Mouse (Mus musculus): ENCODE measurements around the gene Zfp273. TPM values are rescaled to one million over a fixed set of nuclear protein-coding genes. Genes with fewer than 3 reads are reported as not detected.
"Not testable (repeated sequence)": the region's sequence is repeated elsewhere in the genome, so short reads cannot be mapped to it uniquely, and the experiment has no call there.

The Zfp273 gene
- total RNA-seq (2022) = 1 to 10 TPM; 1.3 to 2.9 (median 2.2) TPM

DNA sequence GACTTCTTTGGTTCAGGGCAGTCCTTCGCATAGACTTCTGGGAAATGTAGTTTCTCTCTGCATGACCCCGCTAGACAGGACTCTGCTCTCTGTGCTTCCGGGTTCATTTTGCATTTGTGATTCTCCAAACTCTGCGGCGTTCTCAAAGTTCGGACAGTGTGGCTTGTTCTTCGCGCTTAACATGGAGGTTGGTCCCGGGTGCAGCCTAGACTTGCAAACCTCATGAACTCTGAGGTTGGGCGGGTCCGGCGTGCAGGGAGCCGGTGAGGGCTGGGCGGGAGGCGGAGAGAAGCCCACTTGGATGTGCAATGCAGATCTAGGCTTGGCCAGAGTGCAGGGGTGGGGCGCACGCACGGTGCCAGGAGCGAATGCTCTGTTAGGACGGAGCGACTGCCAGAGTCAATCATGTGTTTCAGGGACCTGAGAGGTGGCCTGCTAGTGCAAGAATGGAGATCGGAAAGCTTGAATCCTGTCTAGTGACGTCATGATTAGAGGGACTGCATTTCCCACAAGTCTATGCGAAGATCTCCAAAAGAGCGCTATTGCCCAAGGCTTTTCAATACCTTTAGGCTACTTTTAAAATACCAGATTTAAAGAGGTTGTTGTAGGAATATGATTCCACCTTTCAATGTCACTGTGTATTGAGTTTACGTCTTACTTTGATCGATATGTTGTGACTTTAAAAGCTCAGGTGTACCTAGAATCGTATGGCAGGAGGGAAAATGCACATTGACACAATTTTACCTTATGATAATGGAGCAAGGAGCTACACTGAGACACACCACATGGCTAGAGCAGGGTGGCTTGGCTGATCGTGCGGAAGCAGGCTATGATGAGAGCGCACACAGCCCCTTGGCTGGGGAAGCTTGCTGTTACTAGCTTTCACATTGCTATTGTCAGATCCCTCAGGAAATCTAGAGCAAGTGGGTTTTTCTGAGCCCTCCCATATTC is at the start of gene Zfp273:
Gene Zfp273 (plus strand): TSS at position 31 of the 951 bp plus-strand sequence.
- peak; percentile 86 for DNase-seq (ENCODE audit: low spot score)

DNA sequence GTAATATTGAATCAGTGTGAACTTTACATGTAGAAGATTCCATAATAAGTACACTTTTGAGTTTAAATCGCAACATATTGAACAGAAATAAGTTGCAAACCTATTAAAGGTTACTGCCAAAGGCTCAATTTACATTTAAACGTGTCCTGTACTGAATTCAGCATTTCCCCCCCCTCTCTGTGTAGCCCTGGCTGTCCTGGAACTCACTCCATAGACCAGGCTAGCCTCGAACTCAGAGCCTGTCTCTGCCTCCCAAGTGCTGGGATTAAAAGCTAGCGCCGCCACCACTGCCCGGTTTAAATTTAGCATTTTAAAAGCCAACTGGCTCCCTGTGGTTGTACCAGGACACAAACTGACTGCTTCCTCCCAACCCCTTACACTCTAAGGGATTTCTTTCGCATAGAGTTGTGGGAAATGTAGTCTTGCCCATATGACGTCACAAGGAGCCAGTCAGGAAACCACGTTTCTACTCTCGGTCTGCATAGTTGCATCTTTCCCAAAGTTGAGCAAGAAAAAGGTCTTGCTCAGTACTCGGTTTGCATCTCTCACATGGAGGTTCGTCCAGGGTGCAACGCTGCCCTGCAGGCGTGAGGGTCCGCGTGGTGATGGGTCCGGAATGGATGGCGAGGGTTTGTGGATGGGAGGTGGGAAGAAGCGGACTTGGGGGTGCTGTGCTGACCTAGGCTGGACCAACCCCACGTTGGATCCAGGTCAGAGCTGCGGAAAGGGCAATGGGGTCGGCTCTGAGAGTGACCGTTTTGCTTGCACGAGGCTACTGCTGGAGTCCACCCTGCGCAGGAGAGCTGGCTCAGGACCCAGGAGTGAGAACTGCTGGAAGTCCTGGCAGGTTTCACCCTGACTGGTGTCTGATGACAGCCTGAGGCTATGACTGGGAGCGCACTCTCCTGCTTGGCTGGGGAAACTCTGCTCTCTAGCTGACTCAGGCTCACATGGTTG is 34.0 kb upstream of the Zfp273 start, which contains the start of gene Zfp493:
Gene Zfp493 (plus strand): TSS at position 429 of the 957 bp plus-strand sequence.
- DNase-seq (ENCODE audit: low spot score) = peak; percentile 87

DNA sequence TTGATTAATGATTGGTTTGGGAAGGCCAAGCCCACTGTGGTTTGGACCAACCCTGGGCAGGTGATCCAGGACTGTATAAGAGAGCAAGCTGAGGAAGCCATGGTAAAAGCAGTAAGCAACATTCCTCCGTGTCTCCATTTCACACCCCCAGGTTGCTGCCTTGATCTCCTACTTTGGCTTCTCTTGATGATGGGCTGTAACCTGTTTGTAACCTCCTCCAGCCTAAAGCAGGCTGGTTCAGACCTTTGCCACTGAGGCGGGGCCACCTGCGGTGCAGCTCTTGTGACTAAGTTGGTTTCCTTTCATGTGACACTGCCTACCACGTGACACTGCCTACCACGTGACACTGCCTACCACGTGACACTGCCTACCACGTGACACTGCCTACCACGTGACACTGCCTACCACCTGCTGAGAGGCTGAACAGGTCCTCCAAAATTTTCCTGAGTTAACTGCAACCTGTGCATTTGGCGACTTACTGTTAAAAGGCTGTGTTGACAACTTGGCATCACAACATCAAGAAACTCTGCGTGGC is 21.6 kb upstream of the Zfp273 start:
- no peak for DNase-seq (ENCODE audit: low spot score)

DNA sequence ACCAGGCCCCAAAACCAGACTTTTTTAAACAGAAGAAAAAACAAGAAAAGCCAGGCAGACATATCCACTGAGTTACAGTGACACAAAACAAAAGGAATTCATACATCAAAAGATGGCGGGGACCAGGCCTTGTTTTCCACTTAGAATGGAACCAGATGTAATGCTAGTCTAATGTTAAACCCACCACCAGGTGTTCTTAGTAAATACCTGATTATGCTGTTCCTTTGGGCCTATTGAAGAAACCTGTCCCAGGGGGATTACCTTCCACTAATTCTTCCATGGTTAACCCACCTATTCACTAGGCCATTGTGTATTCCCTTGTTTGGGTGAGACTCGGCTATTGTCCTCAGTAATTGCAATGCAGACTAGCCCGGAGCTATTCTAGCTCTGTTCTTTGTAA is 14.9 kb upstream of the Zfp273 start:
- DNase-seq (ENCODE audit: low spot score) = no peak

DNA sequence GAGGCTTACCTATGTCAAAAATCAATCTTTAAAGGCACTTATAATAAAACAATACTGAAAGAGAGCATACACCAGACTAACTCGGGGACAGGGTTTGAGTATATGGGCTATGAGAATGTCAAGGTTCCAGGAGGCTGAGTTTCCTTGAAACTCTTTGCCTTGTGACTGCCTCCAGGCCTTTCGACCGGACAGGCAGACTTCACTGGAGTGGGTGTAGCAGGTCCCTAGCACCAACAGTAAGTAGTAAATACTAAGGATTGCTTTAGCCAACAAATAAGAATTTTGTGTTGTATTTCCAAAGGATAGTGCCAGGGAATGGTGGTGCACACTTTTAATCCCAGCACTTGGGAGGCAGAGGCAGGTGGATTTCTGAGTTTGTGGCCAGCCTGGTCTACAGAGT is 14.4 kb upstream of the Zfp273 start:
- DNase-seq (ENCODE audit: low spot score) = not testable (repeated sequence)

DNA sequence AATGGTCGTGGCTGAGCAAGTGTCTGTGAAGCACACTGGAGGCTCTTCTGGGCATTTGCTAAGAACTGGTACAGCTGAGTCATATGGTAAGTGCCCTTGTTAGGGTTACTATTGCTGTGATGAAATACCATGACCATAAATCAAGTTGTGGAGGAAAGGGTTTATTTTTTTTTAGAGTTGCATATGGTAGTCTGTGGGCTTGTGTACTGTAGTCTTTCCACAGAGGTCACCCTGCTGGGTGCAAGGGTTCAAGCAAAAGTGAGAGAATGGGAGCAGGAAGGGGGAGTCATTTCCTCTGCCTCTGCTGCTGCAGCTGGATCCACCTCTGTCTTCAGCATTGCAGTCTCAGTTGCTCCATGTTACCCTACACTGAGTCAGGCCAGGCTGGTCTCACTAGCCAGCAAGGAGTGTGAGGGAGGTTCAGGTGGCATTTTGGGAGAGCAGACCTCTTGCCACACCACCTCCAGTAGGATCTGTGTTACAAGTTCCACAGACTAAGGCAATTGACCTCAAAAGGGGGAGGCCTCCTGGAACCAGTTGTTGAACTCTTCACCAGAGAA is 1.8 kb upstream of the Zfp273 start:
- DNase-seq (ENCODE audit: low spot score) = no peak

DNA sequence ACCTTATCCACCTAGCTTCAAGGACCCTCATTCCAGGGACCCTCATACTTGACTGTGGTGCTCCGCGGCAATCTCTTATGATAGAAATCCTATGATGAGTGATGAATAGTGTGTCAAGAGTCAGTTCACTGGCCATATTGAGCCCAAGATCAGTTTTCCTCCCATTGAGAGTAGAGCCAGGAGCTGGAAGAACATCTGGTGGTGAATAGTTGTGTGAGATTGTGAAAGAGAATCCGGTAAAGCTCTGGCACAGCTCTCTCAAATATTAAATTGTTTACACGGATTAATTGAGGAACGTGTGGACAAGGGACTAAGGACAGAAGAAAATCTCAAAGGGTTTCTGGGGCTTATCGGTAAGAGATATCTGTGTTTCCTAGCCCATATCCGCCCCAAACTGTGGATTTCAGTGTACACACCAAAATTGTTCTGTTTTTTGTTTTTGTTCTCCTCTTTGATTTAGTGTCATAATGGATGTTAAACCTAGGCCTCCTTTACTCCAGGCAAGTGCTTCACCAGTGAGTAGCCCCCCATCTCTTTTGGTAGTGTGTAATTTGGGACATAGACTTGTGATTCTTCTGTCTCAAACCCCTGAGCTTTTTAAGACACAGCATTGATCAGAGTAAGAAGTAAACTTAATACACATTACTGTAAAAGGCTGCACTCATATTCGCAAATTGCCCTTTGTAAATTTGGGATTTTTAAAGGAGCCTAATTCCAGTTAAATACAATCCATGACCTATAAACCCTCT is 405 bp upstream of the Zfp273 start:
- DNase-seq (ENCODE audit: low spot score) = no peak

DNA sequence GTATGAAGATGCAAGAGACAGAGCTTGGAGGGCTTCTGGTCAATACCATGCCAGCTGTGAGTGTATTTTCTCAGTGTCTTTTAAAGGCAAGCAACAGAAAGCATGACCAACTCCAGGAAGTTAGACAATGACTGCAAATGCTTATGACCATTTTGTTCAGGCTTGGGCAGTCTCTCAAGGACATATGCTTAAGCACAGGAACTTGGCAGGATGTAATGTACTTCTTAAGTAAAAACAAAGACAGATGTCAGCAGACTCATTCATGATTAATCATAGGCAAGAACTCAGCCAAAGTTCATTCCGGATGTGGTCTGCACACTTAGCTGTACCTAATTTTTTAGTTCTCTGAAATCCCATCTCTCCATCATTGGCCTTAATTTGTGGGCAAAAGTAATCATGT is 5.1 kb downstream of the Zfp273 start:
- no peak for DNase-seq (ENCODE audit: low spot score)

DNA sequence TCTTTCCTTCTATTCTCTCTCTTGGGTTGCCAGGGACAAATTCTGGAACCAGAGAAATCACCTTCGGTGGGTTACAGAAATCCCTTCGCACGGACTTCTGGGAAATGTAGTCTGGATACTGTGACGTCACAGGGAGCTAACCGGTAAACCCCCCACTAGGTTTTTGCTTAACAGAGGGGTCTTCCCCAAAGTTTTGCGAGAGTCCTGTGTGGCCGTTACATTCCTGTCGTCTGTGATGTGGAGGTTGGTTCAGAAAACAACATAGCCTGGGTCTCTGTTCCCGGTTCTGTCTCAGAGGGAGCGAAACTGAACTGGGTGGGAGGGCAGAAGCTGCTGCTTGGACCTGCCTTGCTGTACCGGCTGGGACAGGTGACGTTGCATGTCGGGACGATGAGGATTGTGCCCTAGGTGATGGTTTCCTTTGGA is 17.4 kb downstream of the Zfp273 start, which contains the start of gene Gm10037:
Gene Gm10037 (plus strand): TSS at position 196 of the 426 bp plus-strand sequence.
- peak; percentile 48 for DNase-seq (ENCODE audit: low spot score)

DNA sequence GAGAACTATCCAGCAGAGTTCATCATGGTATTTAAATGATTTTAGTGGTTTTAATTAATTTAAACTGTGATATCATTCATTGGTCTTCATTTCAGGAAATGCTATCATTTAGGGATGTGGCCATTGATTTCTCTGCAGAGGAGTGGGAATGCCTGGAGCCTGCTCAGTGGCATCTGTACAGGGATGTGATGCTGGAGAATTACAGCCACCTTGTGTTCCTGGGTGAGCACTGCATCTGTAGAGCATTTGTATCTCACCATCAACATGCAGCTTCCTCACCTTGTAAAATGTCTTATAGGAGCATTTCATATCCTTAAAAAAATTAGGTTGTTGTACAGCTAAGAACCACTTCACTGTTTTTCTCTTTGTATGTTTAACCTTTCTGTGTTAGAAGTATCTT is 19.6 kb downstream of the Zfp273 start:
- not testable (repeated sequence) for DNase-seq (ENCODE audit: low spot score)

DNA sequence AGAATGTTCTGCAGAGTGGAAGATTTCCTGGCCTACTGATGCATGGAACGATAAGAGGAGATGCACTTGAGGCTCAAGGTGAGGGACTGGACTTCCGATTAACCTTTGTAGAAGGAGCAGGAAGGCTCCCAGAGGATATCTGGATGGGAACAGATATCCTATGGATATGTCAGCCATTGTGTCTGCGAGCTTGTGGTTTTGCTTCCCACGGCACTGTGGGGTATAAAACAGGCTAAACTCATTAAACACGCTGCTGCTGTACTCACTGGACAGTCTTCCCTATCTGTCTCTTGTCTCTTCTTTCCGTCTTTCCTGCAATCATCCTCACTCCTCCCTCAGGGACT is 30.2 kb downstream of the Zfp273 start:
- DNase-seq (ENCODE audit: low spot score) = no peak

DNA sequence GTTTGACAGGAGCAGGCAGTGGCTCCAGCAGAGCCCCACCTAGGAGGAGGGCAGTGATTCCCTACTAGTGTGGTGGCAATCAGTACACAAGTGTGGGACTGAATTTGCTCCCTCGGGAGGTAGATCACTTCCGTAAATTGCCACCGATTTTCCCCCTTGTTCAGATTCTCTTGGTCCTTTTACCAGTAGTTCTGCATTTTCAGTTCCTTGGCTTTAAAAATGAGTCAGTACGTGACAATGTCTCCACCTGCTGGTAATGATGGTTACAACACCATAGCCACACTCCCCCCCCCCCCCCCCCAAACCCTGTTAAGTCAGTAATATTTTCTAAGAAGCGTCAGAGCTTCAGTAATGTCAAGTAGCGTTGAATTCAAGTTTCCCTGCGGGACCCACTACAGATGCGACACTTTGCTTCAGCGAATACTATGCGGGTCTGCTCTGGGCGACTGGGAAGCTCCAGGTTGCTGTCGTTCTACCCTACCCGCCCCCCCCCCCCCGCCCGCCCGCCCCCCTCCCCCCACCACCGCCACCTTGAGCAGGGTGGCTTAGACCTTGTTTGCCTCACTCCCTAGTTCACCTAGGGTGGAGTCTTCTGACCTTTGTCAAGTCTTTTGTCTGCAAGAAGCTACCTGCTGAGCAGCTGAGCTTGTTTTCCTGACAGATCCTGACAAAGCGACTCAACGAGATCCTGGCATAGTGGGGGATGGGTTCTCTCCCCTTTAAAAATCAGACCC is 30.7 kb downstream of the Zfp273 start:
- DNase-seq (ENCODE audit: low spot score) = peak; percentile 67

DNA sequence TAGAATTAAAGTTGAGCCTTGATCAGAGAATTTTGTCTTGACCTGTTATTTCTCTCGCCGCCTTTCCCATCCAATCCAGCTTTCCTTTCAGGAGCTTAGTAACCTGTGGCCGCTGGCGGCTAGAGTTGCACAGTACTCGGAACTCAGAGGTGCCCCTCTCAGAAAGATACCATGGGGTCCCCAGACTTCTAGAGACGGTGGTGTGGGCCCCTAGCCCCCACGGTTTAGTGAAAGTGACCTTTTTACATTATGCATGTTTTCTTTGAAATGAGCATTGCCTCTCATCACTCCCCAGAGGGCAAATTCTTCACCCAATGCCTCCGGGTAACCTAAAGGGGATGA is 31.3 kb downstream of the Zfp273 start:
- DNase-seq (ENCODE audit: low spot score) = no peak

DNA sequence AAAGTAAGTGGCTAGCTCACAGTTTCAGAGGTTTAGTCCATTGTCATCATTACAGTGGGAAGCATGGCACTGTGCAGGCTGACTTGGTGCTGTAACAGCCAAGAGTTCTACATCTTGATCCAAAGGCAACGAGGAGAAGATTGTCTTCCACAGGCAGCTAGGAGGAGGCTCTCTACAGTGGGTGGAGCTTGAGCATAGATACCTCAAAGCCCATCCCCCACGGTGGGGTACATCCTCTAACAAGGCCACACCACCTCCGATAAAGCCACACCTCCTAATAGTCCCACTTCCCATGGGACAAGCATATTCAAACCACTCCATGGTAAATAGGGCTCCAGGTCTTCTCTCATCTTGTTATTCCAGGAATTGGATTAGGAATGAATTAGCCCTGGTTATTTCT is 36.8 kb downstream of the Zfp273 start:
- DNase-seq (ENCODE audit: low spot score) = no peak

DNA sequence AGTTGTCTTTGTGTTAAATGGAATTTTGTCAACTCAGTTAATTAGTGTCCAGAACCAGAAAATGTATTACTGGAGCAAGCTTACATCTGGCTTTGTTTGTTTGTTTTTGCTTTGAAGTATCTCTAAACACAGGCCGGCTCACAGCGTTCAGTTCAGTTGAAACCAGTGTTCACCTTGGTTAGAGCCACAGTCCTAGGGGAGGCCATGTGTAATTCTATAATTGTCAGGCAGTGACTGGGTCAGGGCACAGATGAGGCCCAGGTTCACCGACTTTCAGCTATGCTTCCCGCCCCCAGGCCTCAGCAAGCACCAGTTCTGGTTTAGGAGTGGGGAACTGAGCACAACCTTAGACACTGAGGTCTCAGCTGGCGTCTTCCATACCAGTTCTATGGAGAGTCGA is 39.6 kb downstream of the Zfp273 start:
- no peak for DNase-seq (ENCODE audit: low spot score)

DNA sequence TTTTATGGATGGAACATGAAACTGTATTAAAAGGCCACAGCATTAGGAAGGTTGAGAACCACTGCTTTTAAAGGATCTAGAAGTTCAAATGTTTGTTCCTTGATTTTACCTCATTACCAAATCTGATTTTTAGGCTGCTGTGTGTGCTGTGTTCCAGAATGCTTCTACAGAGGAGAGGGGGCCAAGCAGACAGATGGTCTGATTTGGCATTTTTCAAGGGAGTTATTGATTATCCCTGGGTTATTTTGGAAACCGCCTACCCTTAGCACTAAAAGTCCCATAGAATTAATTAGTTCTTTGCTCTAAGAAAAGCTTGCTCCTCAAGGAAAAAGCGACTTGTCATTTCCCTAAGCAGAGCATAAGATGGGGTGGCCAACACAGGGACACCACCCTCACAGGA is 40.4 kb downstream of the Zfp273 start:
- no peak for DNase-seq (ENCODE audit: low spot score)

DNA sequence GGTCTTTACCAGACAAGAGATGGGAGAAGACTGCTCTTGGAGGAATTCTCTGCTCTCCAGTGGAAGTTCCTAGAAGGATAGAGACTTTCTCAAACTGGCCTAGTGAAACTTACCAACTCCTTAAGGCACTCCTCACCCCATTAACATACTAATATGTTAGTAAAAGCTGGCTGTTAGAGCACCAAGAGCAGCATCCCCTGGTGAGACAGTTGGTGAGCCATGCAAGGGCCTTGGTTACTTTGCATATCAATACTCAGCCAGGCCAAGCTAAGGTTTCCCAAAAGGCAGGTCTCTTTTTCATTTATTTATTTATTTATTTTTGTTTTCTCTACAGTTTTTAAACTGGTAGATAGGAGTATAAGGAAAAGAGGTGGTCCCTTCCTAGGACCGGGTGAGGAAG is 43.8 kb downstream of the Zfp273 start:
- DNase-seq (ENCODE audit: low spot score) = no peak

DNA sequence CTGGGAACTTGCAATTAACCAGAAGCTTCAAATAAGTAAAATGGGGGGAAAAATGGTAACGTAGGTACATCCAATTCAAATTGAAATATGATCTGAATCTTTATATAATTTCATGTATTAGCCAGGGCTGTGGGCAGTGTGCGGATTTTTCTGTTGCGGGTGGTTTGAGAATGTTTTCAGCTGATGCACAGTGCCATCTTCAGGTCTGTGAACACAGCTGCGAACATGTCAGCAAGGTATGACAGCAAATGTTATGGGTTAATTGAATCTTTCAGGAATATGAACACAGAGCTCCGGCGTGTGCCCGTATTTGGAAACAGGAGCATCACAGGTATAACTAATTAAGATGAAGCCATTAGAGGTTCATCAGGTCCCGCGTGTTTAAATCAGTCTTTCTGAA is 49.0 kb downstream of the Zfp273 start:
- DNase-seq (ENCODE audit: low spot score) = no peak

DNA sequence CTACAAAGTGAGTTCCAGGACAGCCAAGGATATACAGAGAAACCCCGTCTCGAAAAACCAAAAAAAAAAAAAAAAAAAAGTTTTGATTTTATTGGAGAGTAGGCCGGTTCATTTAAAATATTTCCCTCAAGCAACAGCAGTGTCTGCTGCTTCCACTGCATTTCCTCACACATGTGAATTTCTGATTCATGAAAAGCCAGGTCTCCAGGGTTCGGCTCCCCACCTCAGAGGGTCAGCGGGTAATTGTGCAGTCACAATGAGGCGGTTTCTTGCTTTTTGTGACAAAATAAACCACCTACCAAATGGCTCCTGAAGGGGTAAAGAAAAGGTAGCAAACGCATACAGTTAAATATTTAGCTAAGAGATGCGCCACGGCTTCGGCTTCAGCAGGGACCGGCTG is 49.5 kb downstream of the Zfp273 start, which contains the start of gene BC048507:
Gene BC048507 (plus strand): TSS at position 301 of the 400 bp plus-strand sequence.
- DNase-seq (ENCODE audit: low spot score) = no peak

DNA sequence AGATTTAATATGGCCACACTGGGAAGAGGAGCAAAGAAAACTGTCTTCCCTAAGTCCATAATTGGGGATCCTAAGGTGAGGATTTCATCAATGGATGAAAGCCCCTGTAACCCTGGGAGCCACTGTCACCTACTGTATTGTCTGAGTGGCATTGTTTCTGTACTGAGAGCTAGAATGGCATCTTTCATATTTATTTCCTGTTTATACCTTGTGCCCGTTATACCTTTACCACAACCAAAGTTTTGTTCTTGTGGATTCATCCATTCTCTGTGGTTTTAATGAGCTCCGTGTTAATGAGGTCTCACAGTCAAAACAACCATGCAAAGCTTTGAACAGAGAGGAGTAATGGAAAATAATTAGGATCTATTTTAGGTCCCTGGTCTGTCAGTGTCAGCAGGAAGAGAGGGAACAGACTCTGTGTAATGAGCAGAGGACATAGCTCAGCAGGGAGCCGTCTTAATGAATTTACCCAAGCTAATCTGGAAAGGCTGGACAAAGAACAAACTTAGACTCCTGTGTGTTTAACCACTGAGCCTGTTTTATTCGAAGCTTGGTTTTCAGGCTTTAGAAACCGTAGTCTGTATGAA is 51.3 kb downstream of the Zfp273 start:
- no peak for DNase-seq (ENCODE audit: low spot score)
